Mouse (Mus musculus): Measurements from ENCODE around the gene Plpp6.

DNA sequence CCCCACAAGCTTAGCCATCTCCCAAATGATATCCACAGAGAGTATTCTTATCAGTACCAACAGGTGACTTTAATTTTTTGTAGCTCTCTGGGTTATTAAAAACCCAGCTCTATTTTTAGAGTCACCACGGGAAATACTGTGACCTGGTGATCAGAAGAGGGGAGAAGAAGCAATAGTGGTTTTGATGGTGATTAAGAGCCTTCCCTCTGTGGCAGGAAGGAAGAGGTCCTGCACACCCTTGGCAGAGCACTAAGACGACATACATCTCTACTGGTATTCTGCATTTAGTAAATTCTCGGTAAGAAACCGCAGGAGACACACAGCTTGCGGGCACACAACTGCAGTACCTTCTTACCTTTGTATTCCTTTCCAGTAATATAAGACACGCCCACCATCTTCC is 49.2 kb upstream of the Plpp6 start:
- TF ChIP-seq HCFC1 (IDR thresholded peaks at IDR 0.05; ENCODE audit: borderline replicate concordance, insufficient read depth, low read length) = no peak
- TF ChIP-seq CHD2 (IDR thresholded peaks at IDR 0.05; ENCODE audit: low read depth, low read length) = no peak
- TF ChIP-seq MAFK (IDR thresholded peaks at IDR 0.05; ENCODE audit: insufficient read depth, low read depth, low read length) = no peak

Data from ES-E14 (cell line).